Mouse (Mus musculus): ENCODE measurements around the gene Ap3d1. TPM values are rescaled to one million over a fixed set of nuclear protein-coding genes. Genes with fewer than 3 reads are reported as not detected.
A peak's percentile ranks its signal among the peaks of the same experiment; 100 is the strongest.

The Ap3d1 gene
- polyA plus RNA-seq, 1 experiment from 2014 or later: 20.9 TPM

DNA sequence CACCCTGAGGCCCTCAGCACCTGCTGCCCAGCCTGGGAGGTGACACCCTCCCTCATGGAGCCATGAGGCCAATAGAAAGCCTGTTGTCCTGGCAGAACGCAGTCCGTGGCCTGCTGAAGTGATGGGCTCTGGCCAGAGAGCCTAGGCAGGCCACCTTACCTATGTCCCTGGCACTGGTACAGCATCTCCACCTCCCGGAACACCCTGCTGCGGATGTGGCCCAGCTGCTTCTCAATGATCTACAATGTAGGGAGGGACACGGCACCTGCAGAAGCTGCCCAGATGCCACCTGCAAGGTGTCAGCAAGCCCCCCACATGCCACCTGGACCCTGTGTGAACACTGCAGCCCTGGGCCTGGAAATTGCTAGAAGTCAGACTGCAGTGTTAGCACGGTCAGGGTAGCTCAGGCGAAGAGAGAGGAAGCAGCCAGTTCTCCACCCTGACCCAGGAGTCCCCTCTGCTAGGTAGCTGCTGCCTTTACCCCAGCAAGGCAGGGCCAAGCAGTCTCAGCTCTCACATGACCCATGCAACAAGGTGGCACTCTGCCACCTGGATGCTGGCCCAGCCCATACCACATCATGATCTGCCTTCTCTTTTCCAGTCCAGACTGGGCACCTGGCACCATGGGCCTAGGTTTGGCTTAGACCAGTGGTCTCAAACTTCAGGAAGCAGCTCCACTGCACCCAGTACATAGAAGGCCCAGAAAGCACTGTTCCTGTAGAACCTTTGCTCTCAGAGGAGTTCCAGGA is 72.2 kb downstream of the Ap3d1 start:
- H3K4me3 ChIP-seq (ENCODE audit: low read depth, low read length): no peak overlapping the region
- H3K4me1 ChIP-seq (ENCODE audit: control insufficient read depth, low read depth, low read length): peaks cover 46% of the 10 kb centered on the region
- no peak overlapping the region for H3K27ac ChIP-seq (ENCODE audit: low read length)
- H3K9ac ChIP-seq (ENCODE audit: low read depth, low read length): no peak overlapping the region
- H3K9me3 ChIP-seq (replicated peaks; ENCODE audit: control insufficient read depth, low read length): no peaks in the 10 kb centered on the region
- no peaks in the 10 kb centered on the region for H3K27me3 ChIP-seq (ENCODE audit: control insufficient read depth, insufficient read depth, low read depth, low read length)
- WGBS (ENCODE audit: insufficient replicate concordance): 88% methylated on average over 7 of the region's 7 CpGs
- no peak for ATAC-seq (ENCODE audit: low read depth)
- peaks cover 56% of the 10 kb centered on the region for H3K36me3 ChIP-seq (ENCODE audit: control insufficient read depth, insufficient read depth)
- H3K4me2 ChIP-seq (ENCODE audit: low read depth, low read length): no peak overlapping the region

DNA sequence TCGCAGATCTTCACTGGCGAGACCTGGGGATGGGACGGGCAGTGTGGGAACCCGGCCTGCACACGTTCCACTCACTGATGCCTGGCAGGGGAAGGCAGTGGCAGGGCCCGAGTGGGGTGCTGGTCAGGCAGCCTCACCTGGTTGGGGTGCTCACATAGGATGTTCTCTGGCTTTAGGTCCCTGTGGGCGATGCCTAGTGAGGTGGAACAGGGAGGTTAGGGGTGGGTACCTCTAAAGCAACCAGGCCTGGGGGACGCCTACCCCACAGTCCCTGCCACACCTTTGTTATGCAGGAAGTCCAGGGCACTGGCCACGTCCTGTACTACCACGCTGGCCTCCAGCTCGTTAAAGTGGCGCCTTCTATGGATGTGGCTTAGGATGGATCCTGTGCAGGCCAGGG is 73.0 kb downstream of the Ap3d1 start:
- no peak for ATAC-seq (ENCODE audit: low read depth)
- Histone ChIP-seq H3K36me3 (ENCODE audit: control insufficient read depth, insufficient read depth) (peaks cover 56% of the 10 kb centered on the region), H3K4me3 (ENCODE audit: low read depth, low read length) (no peak overlapping the region), H3K27ac (ENCODE audit: low read length) (no peak overlapping the region), H3K4me1 (ENCODE audit: control insufficient read depth, low read depth, low read length) (peaks cover 46% of the 10 kb centered on the region), H3K9ac (ENCODE audit: low read depth, low read length) (no peak overlapping the region), H3K9me3 (replicated peaks; ENCODE audit: control insufficient read depth, low read length) (no peaks in the 10 kb centered on the region), H3K4me2 (ENCODE audit: low read depth, low read length) (no peak overlapping the region), H3K27me3 (ENCODE audit: control insufficient read depth, insufficient read depth, low read depth, low read length) (no peaks in the 10 kb centered on the region)
- WGBS (ENCODE audit: insufficient replicate concordance): 85% methylated on average over 12 of the region's 12 CpGs

DNA sequence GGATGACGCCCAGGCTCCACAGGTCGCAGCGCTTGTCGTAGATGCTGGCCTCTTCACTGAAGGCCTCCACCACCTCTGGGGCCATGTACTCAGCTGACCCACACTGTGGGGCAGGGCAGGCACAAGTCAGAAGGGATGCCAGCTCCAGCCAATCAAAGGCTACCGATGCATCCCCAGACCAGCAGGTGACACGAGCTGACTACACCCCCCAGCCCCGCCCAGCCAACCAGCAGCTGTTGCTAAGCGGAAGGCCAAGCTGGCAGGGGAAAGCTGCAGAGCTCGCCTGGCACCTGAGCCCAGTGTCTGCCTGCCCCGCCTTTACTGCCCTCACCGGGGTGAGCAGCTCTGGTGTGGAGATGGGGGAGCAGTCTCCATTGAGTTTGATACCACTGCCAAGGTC is 73.5 kb downstream of the Ap3d1 start:
- no peaks in the 10 kb centered on the region for H3K27me3 ChIP-seq (ENCODE audit: control insufficient read depth, insufficient read depth, low read depth, low read length)
- no peak for ATAC-seq (ENCODE audit: low read depth)
- peaks cover 46% of the 10 kb centered on the region for H3K4me1 ChIP-seq (ENCODE audit: control insufficient read depth, low read depth, low read length)
- H3K36me3 ChIP-seq (ENCODE audit: control insufficient read depth, insufficient read depth): peaks cover 56% of the 10 kb centered on the region
- H3K4me2 ChIP-seq (ENCODE audit: low read depth, low read length): no peak overlapping the region
- 77% methylated on average over 11 of the region's 11 CpGs for WGBS (ENCODE audit: insufficient replicate concordance)
- no peak overlapping the region for H3K4me3 ChIP-seq (ENCODE audit: low read depth, low read length)
- H3K9me3 ChIP-seq (replicated peaks; ENCODE audit: control insufficient read depth, low read length): no peaks in the 10 kb centered on the region
- H3K27ac ChIP-seq (ENCODE audit: low read length): no peak overlapping the region
- H3K9ac ChIP-seq (ENCODE audit: low read depth, low read length): no peak overlapping the region

DNA sequence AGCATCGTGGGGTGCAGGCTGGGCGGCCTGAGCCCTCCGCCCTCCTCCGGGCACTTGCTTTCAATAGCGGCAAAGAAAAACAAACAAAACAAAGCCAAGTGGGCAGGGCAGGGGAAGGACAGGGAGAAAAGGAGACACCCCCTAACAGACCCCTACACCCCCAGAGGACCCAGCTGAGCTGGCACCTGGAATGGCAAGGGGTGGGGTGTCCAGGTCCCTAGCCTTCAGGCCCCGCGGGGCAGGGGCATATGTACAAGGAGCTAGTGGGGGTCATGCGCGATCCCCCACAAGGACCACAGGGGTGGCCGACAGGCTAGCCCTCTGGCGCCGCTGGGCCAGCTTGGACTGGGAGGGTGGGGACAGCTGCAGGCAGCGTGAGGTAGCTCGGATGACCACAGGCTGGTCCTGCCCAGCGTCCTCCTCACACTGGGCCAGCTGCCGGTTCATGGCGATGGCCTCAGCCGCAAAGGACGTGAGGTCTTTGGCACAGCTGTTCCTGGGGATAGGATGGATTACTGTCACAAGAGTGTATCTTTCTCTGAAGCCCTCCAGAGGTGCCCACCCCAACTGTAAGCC is 75.1 kb downstream of the Ap3d1 start:
- no peak overlapping the region for H3K4me2 ChIP-seq (ENCODE audit: low read depth, low read length)

DNA sequence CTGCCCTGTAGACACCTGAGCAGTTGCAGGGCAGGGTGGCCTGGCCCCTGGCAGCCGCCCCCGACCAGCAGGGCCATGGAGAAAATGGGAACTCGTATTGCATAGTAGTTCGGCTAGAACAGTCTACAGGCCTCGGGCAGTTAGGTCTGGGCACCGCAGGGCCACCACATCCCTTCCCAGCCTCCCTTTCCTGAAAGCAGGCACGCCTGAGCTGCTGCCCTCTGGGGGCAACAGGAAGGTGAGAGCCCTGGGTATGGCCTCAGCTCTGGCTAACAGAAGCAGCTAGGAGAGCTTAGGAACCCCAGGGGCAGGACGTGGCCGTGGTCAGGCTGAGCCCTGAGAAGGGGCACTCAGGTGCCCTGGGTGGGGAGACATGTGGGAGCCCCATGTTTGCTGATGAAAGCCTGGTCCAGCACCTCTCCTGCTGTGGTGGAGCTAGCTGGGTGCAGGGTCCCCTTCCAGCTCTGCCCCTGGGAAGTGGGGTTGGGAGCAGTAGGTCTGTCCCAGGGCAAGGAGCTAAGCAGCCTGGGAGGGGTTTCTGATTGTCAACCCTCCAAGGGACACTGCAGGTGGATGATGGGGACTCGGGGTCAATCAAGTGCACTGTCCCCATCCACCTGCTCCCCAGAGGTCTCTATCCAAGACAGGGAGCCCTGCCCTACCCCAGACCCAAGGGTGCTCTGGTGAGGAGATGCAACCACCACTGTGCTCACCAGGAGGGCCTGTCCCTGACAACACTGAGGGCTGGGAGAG is 75.9 kb downstream of the Ap3d1 start:
- Histone ChIP-seq H3K9ac (ENCODE audit: low read depth, low read length) (no peak overlapping the region; the same call in 1 of the 2 replicates), H3K9me3 (replicated peaks; ENCODE audit: control insufficient read depth, low read length) (no peaks in the 10 kb centered on the region), H3K4me1 (ENCODE audit: control insufficient read depth, low read depth, low read length) (peaks cover 38% of the 10 kb centered on the region), H3K36me3 (ENCODE audit: control insufficient read depth, insufficient read depth) (peaks cover 48% of the 10 kb centered on the region), H3K27ac (ENCODE audit: low read length) (peak overlapping the region; percentile 15; the same call in 1 of the 2 replicates), H3K27me3 (ENCODE audit: control insufficient read depth, insufficient read depth, low read depth, low read length) (no peaks in the 10 kb centered on the region), H3K4me3 (ENCODE audit: low read depth, low read length) (no peak overlapping the region), H3K4me2 (ENCODE audit: low read depth, low read length) (no peak overlapping the region)
- 63% methylated on average over 10 of the region's 10 CpGs for WGBS (ENCODE audit: insufficient replicate concordance)
- ATAC-seq (ENCODE audit: low read depth): no peak

More for the DNA sequence above, 75.1 kb downstream of the Ap3d1 start:
- no peak for ATAC-seq (ENCODE audit: low read depth)
- no peaks in the 10 kb centered on the region for H3K27me3 ChIP-seq (ENCODE audit: control insufficient read depth, insufficient read depth, low read depth, low read length)
- H3K9ac ChIP-seq (ENCODE audit: low read depth, low read length): no peak overlapping the region
- H3K4me1 ChIP-seq (ENCODE audit: control insufficient read depth, low read depth, low read length): peaks cover 38% of the 10 kb centered on the region
- H3K4me3 ChIP-seq (ENCODE audit: low read depth, low read length): no peak overlapping the region
- WGBS (ENCODE audit: insufficient replicate concordance): 87% methylated on average over 19 of the region's 19 CpGs
- H3K9me3 ChIP-seq (replicated peaks; ENCODE audit: control insufficient read depth, low read length): no peaks in the 10 kb centered on the region
- peaks cover 56% of the 10 kb centered on the region for H3K36me3 ChIP-seq (ENCODE audit: control insufficient read depth, insufficient read depth)
- no peak overlapping the region for H3K27ac ChIP-seq (ENCODE audit: low read length)

DNA sequence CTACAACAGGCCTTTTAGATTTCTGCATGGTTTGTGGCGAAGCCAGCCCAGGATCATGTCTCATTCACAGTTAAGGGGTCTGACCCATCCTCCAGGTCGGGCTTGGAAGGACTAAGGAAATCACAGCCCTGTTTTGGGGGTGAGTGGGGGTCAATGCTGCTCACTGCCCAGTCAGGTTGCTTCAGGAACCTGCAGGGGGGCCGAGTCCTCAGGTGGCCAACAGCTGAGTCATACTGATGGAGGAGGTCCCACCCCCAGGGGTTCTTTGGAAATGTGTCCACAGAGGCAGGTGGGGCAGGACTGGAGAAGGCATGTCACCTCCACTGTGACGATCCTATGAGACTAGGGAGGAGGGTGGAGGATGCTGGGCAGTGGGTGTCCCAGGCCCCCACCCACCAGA is 76.6 kb downstream of the Ap3d1 start:
- Histone ChIP-seq H3K9ac (ENCODE audit: low read depth, low read length) (peak overlapping the region; percentile 30; the same call in 1 of the 2 replicates), H3K27ac (ENCODE audit: low read length) (peak overlapping the region; percentile 46; the same call in 1 of the 2 replicates), H3K27me3 (ENCODE audit: control insufficient read depth, insufficient read depth, low read depth, low read length) (no peaks in the 10 kb centered on the region), H3K9me3 (replicated peaks; ENCODE audit: control insufficient read depth, low read length) (no peaks in the 10 kb centered on the region), H3K4me1 (ENCODE audit: control insufficient read depth, low read depth, low read length) (peaks cover 38% of the 10 kb centered on the region), H3K4me2 (ENCODE audit: low read depth, low read length) (peak overlapping the region; percentile 54), H3K4me3 (ENCODE audit: low read depth, low read length) (no peak overlapping the region), H3K36me3 (ENCODE audit: control insufficient read depth, insufficient read depth) (peaks cover 41% of the 10 kb centered on the region)
- 41% methylated on average over 4 of the region's 4 CpGs for whole genome bisulfite sequencing (ENCODE audit: insufficient replicate concordance)
- no peak for ATAC-seq (ENCODE audit: low read depth)

DNA sequence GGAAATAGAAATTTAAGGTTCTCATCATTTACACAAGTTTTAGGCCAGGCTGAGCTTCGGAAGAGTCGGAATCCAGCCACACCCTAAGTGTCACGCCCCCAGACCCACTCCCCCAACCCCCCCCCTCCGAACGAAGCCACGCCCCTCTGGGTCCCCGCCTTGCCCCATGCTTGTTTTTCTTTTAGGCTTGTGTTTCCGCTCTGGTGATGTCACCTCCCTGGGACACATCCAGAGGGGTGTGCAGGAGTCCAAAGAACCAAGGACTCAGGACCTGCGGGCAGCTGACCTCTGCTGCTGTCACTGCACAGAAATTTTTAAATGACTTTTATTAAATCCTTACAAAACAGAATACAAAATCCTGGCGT is 77.1 kb downstream of the Ap3d1 start:
- Histone ChIP-seq H3K27ac (ENCODE audit: low read length) (peak overlapping the region; percentile 73), H3K4me2 (ENCODE audit: low read depth, low read length) (peak overlapping the region; percentile 54), H3K27me3 (ENCODE audit: control insufficient read depth, insufficient read depth, low read depth, low read length) (no peaks in the 10 kb centered on the region), H3K9ac (ENCODE audit: low read depth, low read length) (peak overlapping the region; percentile 43), H3K36me3 (ENCODE audit: control insufficient read depth, insufficient read depth) (peaks cover 36% of the 10 kb centered on the region), H3K4me3 (ENCODE audit: low read depth, low read length) (peak overlapping the region; percentile 14; the same call in 1 of the 2 replicates), H3K4me1 (ENCODE audit: control insufficient read depth, low read depth, low read length) (peaks cover 38% of the 10 kb centered on the region), H3K9me3 (replicated peaks; ENCODE audit: control insufficient read depth, low read length) (no peaks in the 10 kb centered on the region)
- peak; percentile 53 for ATAC-seq (ENCODE audit: low read depth)
- 12% methylated on average over 9 of the region's 10 CpGs for WGBS (ENCODE audit: insufficient replicate concordance)

DNA sequence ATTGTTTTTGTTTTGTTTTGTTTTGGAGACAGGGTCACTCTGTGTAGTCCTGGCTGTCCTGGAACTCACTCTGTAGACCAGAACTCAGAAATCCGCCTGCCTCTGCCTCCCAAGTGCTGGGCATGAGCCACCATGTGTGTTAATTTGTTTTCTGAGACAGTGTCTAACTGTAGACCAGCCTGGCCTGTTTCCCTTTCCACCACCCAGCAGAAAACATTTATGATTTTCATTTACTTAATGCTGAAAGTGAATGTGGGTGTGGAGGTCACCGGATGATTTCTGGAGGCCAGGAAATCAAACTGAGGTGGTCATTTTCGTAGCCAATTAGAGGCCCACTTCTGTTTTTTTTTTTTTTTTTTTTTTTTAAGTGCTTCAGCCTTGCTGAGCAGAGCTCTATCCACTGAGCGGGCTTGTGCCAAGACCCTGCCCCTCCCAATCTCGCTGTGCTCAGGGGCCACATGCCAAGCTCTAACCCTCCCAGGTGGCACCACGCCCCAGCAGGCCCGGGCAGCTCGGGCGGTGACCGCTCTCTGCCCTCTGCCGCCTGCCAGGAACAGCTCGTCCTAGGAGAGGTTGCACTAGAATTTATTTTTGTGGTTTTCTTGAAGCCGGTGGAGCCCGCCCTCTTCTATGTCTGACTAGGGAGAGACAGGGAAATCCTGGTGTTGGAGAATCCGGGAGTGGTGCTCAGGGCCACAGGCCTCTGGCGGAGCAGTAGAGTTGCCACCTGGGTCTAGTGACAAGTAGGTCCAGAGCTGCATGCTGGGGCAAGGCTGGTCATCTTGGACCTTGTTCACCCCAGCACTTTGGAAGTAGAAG is 77.7 kb downstream of the Ap3d1 start:
- peak; percentile 61 for ATAC-seq (ENCODE audit: low read depth)
- H3K36me3 ChIP-seq (ENCODE audit: control insufficient read depth, insufficient read depth): peaks cover 32% of the 10 kb centered on the region
- peak overlapping the region; percentile 43 for H3K9ac ChIP-seq (ENCODE audit: low read depth, low read length)
- H3K9me3 ChIP-seq (replicated peaks; ENCODE audit: control insufficient read depth, low read length): no peaks in the 10 kb centered on the region
- peak overlapping the region; percentile 14; the same call in 1 of the 2 replicates for H3K4me3 ChIP-seq (ENCODE audit: low read depth, low read length)
- peaks cover 38% of the 10 kb centered on the region for H3K4me1 ChIP-seq (ENCODE audit: control insufficient read depth, low read depth, low read length)
- 14% methylated on average over 16 of the region's 16 CpGs for WGBS (ENCODE audit: insufficient replicate concordance)
- peak overlapping the region; percentile 54 for H3K4me2 ChIP-seq (ENCODE audit: low read depth, low read length)
- H3K27me3 ChIP-seq (ENCODE audit: control insufficient read depth, insufficient read depth, low read depth, low read length): no peaks in the 10 kb centered on the region
- peak overlapping the region; percentile 73 for H3K27ac ChIP-seq (ENCODE audit: low read length)

All from liver, embryonic 16.5 days (tissue).